Mouse (Mus musculus): ENCODE results near the gene Tpx2. TPM values are rescaled to one million over a fixed set of nuclear protein-coding genes. Genes with fewer than 3 reads are reported as not detected.

Tpx2 gene
- 21.9 and 24.8 TPM in 2 replicates for polyA plus RNA-seq (2015; fragmentation: Nextera tagmentation; extraction: Ambion mirVana)

DNA sequence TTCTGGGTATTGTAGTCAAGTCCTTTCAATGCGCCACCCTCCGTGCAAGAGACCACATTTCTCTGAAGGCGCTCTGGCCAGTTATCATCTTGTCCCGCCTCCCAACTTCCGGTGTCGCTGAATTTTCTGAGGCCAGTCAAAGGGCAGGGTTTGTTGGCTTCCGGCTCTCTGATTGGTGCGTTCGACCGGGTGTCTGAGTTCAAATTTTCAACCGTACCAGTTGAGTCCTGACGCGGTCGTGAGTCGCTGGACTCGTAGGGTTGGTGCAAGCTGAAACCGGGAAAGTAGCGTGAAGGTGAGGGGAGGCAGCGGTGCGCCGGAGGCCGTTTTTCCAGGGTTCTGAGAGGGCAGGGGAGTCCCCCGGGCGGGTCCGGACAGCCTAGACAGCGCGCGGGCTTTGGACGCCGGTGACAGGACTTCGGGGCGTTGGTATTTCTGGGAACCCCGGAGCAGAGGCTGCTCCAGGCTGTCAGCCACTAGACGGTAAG, at the start of gene Tpx2:
Gene Tpx2, plus strand, starts transcription at position 150 of the 488 bp plus-strand sequence.
- Histone ChIP-seq H3K4me2 (peak within 1 kb of the TSS; percentile 80), H3K4me1 (replicated peaks) (peaks cover 23% of the 10 kb centered on the region), H3K9me3 (no peaks in the 10 kb centered on the region), H3K27ac (peak within 1 kb of the TSS; percentile 14; the same call in 1 of the 2 replicates), H3K36me3 (no peaks in the 10 kb centered on the region), H3K9ac (peak within 1 kb of the TSS; percentile 71), H3K27me3 (no peaks in the 10 kb centered on the region), H3K4me3 (peak within 1 kb of the TSS; percentile 70)
- under 1% methylated on average over 34 of the region's 34 CpGs for WGBS
- peak; percentile 98 for ATAC-seq (ENCODE audit: low FRiP score)

DNA sequence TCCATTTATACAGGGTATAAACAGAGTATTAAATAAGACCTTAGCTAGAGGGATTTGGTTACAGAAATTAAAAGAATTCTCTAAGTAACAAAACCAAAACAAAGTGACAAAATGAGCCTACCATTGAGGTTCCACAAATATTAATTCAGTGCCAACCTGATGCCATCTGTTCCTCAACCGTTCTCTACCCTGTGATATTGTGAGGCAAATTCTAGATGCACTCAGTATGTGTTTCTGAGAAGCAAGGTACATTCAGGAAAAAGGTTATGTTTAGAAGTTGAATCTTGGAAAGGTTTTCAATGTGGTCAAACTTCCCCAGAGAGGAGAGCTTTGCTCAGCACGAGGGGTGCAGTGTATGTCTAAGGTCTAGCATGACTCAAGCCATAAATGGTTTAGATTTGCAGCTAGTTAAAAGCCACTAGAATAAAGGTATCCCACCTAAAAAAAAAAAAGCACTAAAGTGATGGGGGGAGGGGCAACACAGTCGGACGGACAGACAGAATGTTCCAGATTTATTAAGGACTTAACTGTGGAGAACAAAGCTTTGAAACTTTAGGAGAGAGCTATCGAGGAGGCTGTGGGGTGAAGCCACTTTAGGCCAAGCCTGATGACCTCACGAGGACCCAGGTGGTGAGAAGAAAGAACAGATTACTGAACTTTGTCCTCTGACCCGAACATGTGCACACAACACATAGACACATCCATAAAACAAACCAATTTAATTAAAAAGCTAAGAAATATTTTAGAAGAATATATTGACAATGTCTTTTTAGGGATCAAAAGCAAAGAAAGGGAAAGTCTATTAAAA, 47.6 kb upstream of the Tpx2 start:
- ATAC-seq (ENCODE audit: low FRiP score): no peak
- 0 out of 2 replicates have a peak, but pooled peaks cover 3% of the 10 kb centered on the region for H3K36me3 ChIP-seq
- no peak overlapping the region for H3K4me3 ChIP-seq
- peaks cover 20% of the 10 kb centered on the region for H3K4me1 ChIP-seq (replicated peaks)
- no peak overlapping the region for H3K9ac ChIP-seq
- H3K27me3 ChIP-seq: no peaks in the 10 kb centered on the region
- 85% methylated on average over 7 of the region's 7 CpGs for WGBS
- no peak overlapping the region for H3K4me2 ChIP-seq
- no peaks in the 10 kb centered on the region for H3K9me3 ChIP-seq
- no peak overlapping the region for H3K27ac ChIP-seq

DNA sequence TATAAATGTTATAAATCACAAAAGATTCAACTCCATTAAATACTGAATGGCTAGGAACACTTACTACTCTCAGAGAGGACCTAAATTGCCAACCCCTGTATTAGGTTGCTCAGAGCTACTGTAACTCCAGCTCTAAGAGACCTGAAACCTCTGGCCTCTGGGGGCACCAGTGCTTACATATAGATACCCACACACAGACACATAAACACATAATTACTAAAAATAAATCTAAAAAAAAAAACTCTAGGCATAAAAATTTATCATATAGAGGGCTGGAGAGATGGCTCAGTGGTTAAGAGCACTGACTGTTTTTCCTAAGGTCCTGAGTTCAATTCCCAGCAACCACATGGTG, 47.0 kb upstream of the Tpx2 start:
- Histone ChIP-seq H3K4me1 (replicated peaks) (peaks cover 26% of the 10 kb centered on the region), H3K4me3 (no peak overlapping the region), H3K9ac (no peak overlapping the region), H3K27me3 (no peaks in the 10 kb centered on the region), H3K9me3 (no peaks in the 10 kb centered on the region), H3K27ac (no peak overlapping the region), H3K36me3 (0 out of 2 replicates have a peak, but pooled peaks cover 3% of the 10 kb centered on the region), H3K4me2 (no peak overlapping the region)
- no peak for ATAC-seq (ENCODE audit: low FRiP score)

DNA sequence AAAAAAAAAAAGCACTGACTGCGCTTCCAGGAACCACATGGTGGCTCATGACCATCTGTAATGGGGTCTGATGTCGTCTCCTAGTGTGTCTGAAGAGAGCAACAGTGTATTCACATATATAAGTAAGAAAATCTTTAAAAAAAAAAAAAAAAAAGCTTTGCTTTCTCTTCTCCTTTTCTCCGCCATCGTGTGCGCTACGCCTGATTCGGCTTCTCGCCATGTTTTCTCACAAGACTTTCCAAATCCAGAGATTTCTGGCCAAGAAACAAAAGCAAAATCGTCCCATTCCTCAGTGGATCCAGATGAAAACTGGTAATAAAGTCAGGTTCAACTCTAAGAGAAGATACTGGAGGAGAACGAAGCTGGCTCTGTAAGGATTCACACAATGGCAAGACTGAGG, 45.5 kb upstream of the Tpx2 start:
- H3K27me3 ChIP-seq: no peaks in the 10 kb centered on the region
- H3K4me1 ChIP-seq (replicated peaks): peaks cover 37% of the 10 kb centered on the region
- no peak overlapping the region for H3K4me2 ChIP-seq
- 0 out of 2 replicates have a peak, but pooled peaks cover 3% of the 10 kb centered on the region for H3K36me3 ChIP-seq
- no peak overlapping the region for H3K27ac ChIP-seq
- no peak for ATAC-seq (ENCODE audit: low FRiP score)
- H3K4me3 ChIP-seq: no peak overlapping the region
- 90% methylated on average over 10 of the region's 10 CpGs for WGBS
- no peaks in the 10 kb centered on the region for H3K9me3 ChIP-seq
- H3K9ac ChIP-seq: no peak overlapping the region

DNA sequence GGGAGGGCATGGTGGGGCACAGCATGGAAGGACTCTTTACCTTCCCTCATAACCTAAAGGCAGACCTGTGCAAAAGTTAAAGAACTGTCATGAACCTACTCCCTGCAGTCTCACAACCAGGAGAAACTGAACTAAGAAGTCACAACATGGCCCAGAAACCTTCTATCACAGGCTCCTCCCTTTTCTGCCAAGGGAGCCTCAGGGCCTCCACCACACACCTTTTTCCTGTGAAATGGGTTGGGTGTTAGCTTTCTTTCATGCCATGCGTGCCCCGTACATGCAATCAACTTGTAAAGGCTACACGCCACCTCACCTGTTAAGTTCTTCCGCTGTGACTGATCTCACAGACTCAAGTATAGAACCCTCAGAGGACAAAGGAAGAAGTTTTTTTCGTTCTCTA, 44.7 kb upstream of the Tpx2 start:
- H3K36me3 ChIP-seq: no peaks in the 10 kb centered on the region
- H3K4me3 ChIP-seq: no peak overlapping the region
- no peak overlapping the region for H3K4me2 ChIP-seq
- H3K4me1 ChIP-seq (replicated peaks): peaks cover 37% of the 10 kb centered on the region
- no peak overlapping the region for H3K9ac ChIP-seq
- H3K27ac ChIP-seq: no peak overlapping the region
- WGBS: 83% methylated on average over 5 of the region's 5 CpGs
- no peaks in the 10 kb centered on the region for H3K27me3 ChIP-seq
- H3K9me3 ChIP-seq: no peaks in the 10 kb centered on the region
- no peak for ATAC-seq (ENCODE audit: low FRiP score)

GRCm38 (mm10) chr2:152804408-152805110, 43.2 kb upstream of the Tpx2 start:
- H3K27ac ChIP-seq: peak overlapping the region; percentile 60
- no peaks in the 10 kb centered on the region for H3K36me3 ChIP-seq
- H3K9ac ChIP-seq: peak overlapping the region; percentile 19; the same call in 1 of the 2 replicates
- ATAC-seq (ENCODE audit: low FRiP score): 0 out of 2 replicates have a peak, but pooled peaks have one; percentile 17
- WGBS: 17% methylated on average over 6 of the region's 6 CpGs
- peaks cover 37% of the 10 kb centered on the region for H3K4me1 ChIP-seq (replicated peaks)
- H3K4me3 ChIP-seq: no peak overlapping the region
- no peaks in the 10 kb centered on the region for H3K27me3 ChIP-seq
- no peak overlapping the region for H3K4me2 ChIP-seq
- H3K9me3 ChIP-seq: no peaks in the 10 kb centered on the region

DNA sequence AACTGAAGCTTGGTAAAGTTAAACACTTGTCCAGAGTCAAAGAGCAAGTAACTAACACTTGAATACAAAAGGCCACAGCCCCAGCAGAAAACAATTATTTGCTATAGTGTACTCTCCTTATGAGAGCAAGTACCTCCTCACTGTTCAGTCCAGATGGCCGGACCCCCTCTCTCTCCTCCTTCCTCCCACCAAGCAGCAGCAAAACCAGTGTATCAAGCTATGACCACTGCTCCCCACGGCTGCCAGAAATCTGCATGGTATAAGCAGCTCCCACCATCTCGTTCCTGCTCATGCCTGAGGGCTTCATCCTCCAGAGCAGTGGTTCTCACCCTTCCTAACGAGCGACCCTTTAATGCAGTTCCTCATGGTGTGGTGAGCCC, 42.7 kb upstream of the Tpx2 start:
- ATAC-seq (ENCODE audit: low FRiP score): no peak
- peak overlapping the region; percentile 60 for H3K27ac ChIP-seq
- H3K27me3 ChIP-seq: no peaks in the 10 kb centered on the region
- WGBS: 46% methylated on average over 5 of the region's 5 CpGs
- H3K9ac ChIP-seq: peak overlapping the region; percentile 19; the same call in 1 of the 2 replicates
- no peak overlapping the region for H3K4me2 ChIP-seq
- no peaks in the 10 kb centered on the region for H3K9me3 ChIP-seq
- H3K36me3 ChIP-seq: peaks cover under 1% of the 10 kb centered on the region; the same call in 1 of the 2 replicates
- H3K4me1 ChIP-seq (replicated peaks): peaks cover 37% of the 10 kb centered on the region
- no peak overlapping the region for H3K4me3 ChIP-seq

DNA sequence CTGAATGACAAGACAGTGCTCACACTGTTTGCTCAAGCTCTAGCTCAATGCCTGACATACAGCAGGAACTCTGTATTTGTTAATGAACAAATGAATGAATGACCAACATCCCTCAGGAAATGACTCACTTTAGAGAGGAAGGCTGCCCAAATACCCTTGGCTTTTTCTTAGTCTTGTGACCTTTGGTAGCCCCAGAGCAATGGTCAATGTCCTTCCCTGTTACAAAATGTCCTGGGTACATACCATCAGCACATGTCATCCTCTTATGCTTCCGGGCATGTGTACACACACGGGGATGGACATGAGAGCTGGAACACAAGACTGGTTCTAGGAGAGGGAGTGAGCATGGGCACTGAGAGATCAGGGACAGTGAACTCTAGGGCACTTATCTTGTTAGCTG, 41.7 kb upstream of the Tpx2 start:
- Histone ChIP-seq H3K4me2 (no peak overlapping the region), H3K4me3 (no peak overlapping the region), H3K9me3 (no peaks in the 10 kb centered on the region), H3K27ac (no peak overlapping the region), H3K36me3 (peaks cover 4% of the 10 kb centered on the region; the same call in 1 of the 2 replicates), H3K9ac (no peak overlapping the region), H3K27me3 (no peaks in the 10 kb centered on the region), H3K4me1 (replicated peaks) (peaks cover 41% of the 10 kb centered on the region)
- 73% methylated on average over 2 of the region's 2 CpGs for WGBS
- ATAC-seq (ENCODE audit: low FRiP score): no peak

DNA sequence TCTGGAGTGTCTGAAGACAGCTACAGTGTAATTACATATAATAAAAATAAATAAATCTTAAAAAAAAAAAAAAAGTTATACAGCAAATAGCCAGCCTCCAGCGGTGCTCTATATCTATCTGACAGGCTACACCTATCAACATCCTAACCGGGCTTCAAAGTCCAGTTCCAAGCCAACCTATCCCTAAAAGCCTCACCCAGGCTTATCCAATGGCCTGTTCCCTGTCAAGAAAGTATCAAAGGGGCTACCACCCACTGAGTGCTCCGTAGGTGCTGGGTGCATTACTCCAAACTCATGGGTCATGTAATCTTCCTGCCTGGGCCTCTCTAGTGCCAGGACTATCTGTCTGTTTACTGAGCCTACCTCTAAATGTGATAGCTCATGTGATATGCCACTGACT, 39.6 kb upstream of the Tpx2 start:
- ATAC-seq (ENCODE audit: low FRiP score): no peak
- Histone ChIP-seq H3K36me3 (peaks cover 4% of the 10 kb centered on the region; the same call in 1 of the 2 replicates), H3K4me1 (replicated peaks) (peaks cover 54% of the 10 kb centered on the region), H3K27me3 (no peaks in the 10 kb centered on the region), H3K4me2 (no peak overlapping the region), H3K9ac (no peak overlapping the region), H3K4me3 (no peak overlapping the region), H3K27ac (no peak overlapping the region), H3K9me3 (no peaks in the 10 kb centered on the region)
- 82% methylated on average over 3 of the region's 3 CpGs for WGBS

DNA sequence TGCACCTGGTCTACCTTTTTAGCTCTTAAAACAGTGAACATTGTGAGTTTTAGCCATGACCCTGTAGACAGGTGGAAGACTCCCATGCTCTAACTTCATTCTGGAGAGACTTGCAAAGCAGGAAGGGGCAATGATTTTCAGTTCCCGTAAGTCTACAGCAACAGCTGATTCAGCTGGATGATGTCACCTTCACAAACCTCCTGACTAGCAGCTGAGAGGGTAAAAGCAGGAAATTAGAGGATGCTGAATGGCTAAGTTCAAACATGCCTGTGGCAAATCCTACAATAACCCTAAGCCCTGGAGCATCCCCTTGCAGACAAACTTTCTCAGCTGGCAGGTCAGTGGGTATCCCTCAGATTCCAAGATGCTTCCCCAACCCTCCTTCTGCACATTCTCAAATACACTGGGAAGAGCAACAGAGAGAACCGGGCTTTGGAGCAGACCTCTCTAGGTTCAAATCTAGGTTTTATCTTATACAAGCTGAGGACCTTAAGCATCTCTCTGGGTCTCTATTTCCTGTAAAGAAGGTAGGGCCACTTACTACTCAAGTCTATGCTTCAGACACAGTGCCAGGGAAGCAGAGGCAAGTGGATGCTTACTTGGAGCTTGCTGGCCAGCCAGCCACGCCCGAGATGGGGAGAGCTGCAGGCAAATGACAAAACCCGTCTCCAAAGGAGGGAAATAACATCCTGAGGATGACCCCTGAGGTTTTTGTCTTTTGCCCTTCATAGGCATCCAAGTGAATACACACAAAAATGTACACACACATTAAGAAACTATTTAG, 37.4 kb upstream of the Tpx2 start:
- WGBS: 89% methylated on average over 5 of the region's 5 CpGs
- Histone ChIP-seq H3K36me3 (peaks cover 4% of the 10 kb centered on the region; the same call in 1 of the 2 replicates), H3K4me2 (no peak overlapping the region), H3K27ac (no peak overlapping the region), H3K9ac (no peak overlapping the region), H3K9me3 (no peaks in the 10 kb centered on the region), H3K27me3 (no peaks in the 10 kb centered on the region), H3K4me1 (replicated peaks) (peaks cover 41% of the 10 kb centered on the region), H3K4me3 (no peak overlapping the region)
- no peak for ATAC-seq (ENCODE audit: low FRiP score)

DNA sequence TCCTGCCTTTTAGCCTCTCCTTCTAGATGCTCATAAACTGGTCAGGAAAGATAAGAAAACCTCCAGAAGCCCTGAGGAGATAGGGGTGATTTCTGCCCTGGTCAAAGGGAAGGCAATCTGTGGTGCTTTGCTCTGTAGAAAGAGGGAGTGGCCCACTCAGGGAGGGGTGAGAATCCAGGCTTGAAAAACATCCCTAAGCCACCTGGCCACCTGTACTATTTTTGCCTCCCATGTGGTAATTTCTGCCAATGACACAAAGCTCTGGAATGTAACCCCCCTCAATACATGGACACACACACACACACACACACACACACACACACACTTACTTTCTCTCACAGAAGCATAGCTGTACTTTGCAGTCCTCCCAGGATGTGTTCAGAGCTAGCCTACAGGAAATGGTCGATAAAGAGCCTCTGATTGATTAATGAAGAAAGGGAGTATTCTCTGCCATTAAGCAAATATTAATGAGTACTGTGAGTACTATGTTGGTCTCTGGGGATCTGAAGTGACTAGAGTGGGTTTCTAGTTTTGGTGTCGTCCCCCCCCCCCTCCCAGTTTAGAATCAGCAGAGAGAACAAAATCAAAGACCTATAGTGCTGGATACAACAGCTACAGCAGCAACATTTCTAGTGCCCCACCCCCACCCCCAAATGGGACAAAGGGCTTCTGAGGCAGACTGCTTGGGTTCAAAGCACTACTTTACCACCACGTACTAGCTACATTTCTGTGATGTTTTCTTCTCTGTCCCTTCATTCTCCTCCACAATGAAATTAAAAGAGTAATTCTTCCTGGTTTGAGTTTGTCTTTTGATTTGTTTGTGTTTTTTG, 36.2 kb upstream of the Tpx2 start:
- Histone ChIP-seq H3K9me3 (no peaks in the 10 kb centered on the region), H3K4me3 (no peak overlapping the region), H3K9ac (no peak overlapping the region), H3K4me1 (replicated peaks) (peaks cover 39% of the 10 kb centered on the region), H3K27me3 (no peaks in the 10 kb centered on the region), H3K4me2 (no peak overlapping the region), H3K36me3 (peaks cover 4% of the 10 kb centered on the region; the same call in 1 of the 2 replicates), H3K27ac (0 out of 2 replicates have a peak overlapping the region, but pooled peaks have one; percentile 20)
- 36% methylated on average over 3 of the region's 3 CpGs for WGBS
- no peak for ATAC-seq (ENCODE audit: low FRiP score)

Data from hindbrain, embryonic 13.5 days (tissue).